Mouse (Mus musculus) left cerebral cortex, adult 8-10 months (tissue): ENCODE measurements around the gene Robo4. TPM values are rescaled to one million over a fixed set of nuclear protein-coding genes. Genes with fewer than 3 reads are reported as not detected.

Experiments used
- DNase-seq, 2 experiments: peaks; one replicate each; pipeline ENCODE4 v3.0.0; 2022; ENCODE audit warnings: low spot score in 2 of 2
- total RNA-seq, 4 experiments: library from RNA; stranded (reverse); gene quantifications; 2 replicates each; pipeline ENCODE4 v1.2.4; 2022

The Robo4 gene
- total RNA-seq, 4 experiments from 2014 or later = 6.4 to 8.2 (median 6.6) TPM

DNA sequence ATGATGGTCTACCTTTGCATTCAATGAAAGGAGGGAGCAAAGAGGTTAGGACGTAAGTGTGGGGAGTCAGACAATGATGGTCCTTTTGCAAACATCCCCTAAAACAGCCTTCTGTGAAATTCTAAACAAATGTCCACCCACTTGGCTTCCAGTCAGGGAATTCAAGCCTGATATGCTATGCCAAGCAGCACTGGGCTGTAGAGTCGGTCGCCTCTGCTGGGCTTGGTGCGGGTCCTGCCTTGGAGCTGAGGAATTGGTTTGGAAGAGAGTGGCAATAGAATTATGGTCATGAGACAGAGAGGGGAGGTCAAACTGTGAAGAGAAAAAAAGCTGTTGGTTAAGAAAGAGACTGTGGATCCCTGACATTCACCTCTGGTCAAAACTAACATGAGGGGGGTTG, 51.6 kb downstream of the Robo4 start:
- no peak for DNase-seq

DNA sequence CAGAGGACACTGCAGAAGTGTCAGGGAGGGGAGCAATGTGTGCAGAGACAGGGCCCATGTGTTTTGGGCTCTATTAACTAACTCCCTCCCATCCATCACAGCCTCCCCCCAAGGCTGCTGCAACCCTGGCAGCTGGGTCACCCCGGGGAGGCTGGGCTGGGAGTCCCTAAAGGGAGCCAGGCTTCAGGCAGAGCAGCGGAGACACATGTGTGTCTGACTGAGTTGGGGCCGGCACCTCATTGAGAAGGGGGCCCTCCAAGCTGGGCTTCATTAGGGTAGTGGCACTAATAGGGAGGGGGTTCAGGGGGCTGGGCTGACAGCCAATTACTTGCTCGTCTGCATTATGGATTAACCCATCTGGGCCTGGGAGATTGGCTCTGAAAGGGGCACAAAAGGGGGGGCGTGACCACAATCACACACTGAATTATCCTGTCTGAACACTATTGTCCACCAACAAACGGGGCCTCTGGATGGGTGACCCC, 52.4 kb downstream of the Robo4 start:
- no peak for DNase-seq

DNA sequence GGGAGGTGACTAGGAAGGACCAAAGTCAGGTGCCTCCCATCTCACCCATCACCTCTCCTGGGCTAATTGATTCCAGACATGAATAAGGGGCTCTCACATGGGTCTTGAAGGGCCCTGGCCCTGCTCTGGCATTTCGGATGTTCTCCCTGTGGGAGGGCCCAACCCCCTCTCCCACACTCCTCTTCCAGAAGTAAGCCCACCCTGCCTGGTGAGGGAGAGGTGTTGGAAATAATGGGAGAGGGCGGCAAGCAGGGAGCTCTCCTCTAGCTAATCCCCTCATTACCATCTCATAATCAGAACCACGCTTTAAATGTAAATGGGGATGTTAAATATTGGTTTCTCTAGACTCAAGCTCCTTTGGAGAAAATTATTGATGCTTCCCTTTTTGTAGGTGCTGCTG, 53.3 kb downstream of the Robo4 start:
- DNase-seq = no peak

DNA sequence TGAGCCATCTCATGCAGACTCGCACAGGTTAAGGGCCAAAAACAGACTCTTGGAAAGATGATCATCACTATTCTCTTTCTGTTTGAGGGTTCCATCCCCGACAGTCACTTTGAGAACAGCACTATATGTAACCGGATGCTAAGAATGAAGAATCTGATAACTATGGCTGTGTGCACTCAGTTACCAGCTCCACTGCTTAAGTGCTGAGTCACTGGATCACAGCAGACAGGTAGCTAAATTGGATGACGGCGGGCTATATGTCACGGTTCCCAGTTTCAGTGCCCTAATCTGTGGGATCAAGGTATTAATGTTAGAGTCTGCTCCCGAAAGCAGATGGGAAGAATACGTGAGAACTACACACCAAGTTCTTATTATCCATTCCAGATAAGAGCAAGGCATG, 54.2 kb downstream of the Robo4 start:
- DNase-seq = no peak

DNA sequence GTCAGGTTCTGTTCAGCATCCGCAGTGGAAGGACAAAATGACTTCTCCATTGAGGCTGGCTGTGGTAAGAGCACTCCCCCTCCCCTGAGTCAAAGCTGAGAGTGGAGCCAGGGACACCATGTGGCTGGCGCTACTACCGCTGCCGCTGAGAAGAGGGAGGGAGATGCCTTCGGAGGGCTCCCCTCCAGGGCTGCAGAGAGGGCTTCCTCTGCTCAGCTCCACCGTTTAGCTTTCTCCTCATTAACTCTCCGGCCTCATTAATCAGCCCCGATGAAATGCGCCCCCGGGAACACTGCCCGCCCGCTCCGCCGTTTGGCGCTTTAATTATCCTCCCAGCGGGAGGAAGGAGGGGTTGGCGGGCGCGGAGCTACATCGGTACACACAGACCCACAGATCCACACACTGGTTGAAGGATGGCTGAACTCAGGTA, 54.8 kb downstream of the Robo4 start:
- DNase-seq = peak in 1 of 2 experiments; percentile 47

DNA sequence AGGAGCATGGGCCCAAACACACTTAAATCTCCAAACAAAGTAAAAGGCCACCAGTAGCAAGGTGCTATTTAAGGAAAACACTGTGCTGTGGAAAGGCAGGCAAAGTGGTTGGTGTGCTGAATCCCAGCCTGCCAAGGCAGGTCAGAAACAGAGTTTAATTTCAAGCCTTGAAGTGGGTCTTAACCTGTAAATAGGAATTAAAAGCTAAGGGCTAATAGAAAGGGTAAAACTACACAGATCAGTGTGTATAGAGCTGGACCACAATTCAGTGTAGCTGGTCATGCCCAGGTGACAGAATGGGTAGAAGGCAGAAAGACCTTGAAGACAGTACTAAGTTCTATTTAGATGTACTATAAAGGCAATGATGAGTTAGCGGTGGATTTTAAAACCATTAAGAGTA, 55.5 kb downstream of the Robo4 start:
- no peak for DNase-seq

DNA sequence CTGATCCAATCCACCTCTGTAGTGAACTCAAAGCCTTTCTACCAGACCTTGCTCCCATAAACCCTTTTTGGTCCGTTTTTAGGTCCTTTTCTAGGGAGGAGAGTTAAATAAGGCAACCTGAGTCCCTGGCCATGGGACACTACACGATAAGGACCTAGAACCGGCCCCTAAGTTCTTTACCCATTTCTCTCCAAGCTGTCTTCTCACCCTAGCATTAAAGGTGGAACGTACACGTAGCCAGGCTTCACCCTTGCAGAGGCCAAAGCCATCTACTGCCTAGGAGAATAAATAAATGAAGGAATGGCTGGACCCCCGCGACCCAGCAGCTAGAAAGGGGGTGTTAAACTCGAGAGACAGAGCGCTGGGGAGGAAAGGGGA, 58.0 kb downstream of the Robo4 start:
- DNase-seq = no peak

DNA sequence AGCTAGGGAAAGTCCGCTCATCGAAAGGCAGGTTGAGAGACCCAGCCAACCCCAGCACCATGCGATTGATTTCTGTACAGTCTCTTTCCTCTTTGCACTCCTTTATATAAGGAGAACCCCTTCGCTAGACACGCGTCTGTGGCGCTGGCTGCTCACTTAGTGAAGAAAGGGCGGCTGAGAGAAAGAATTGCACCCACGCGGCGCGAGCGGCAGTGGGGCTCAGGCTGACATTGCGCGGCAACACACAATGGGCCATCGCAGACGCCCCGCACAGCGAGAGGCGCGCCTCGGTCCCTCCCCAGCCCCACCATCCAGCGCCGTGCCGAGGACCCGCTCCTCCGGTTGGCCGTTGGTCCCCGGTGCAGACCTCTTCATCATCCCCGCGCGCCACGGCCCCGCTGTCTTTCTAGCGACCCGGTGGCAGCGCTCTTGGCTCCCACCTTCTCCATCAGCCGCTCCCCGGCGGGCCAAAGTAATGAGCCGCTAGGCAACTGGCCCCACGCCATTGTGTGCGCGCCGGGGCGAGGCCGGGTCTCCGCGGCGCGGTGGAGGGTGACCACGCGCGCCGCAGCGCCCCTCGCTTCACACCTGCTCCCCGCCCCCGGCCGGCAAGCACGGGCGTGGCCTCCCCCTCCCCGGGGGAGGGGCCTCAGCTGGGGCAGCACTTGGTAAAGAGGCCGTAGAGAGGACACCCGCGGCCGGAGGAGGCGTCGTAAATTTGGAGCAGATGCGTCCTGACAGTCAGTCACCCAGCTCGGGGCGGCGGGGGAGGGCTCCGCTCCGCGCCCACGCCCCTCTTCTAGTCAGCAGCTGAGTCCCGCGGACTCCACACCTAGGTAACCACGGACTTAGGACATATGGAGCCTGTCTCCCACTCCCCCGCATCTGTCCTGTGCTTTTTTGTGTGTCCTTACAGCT, 58.6 kb downstream of the Robo4 start:
- peak in 1 of 2 experiments; percentile 76 for DNase-seq

DNA sequence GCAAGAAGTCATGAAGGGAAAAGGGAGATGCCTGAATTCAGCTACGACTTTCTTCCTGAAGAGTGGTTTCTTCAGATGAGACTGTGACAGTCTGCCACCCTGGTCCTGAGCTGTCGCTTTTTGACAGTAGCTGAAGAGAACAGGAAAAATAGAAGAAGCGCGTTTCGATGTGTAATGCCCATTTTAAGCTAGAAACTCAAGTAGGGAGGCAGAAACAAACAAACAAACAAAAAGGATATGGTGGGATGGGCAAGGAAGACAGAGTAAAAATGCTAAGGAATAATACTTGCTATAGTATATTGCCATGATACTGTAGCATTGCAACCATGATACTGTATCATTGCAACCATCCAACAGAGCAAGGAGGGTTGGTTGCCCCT, 59.3 kb downstream of the Robo4 start:
- no peak for DNase-seq

DNA sequence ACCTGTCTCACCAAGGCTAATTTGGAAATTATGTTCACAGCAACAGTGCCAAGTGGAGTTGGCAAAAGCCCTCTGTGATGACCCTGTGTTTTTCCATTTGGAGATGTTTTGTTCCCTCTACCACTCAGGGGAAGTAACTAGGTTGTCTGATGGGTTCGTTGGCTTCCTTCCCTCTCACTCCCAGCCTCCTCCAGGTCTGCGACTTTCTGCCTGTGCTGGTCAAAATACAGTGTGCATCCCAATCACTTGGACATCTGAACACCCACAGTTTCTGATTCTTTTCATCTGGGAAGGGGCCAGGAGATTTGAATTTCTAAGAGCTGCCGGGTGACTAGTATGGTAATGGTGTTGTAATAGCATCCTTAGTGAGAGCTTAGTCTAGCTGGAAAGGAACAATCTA, 59.9 kb downstream of the Robo4 start:
- no peak for DNase-seq

DNA sequence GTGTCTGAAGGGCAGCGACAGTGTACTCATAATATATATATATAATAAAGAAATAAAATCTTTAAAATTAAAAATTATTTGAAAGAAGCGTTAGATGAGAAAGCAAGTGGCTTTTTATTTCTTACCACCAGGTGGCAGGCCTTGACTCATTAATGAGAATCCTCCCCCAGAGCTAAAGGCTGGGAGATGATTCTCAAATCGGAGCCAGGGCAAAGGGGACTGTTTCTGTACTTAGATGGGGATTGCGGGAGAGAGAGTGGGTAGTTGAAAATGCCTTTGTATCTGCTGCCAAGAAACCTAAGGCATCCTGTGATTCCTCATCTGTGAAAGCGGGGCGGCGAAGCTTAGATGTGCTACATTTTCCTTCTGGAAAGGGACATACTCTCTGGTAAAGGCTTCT, 61.1 kb downstream of the Robo4 start:
- DNase-seq = no peak

Other genes with a start within 250 kb of the Robo4 start
- gene Tmem218, start 193.7 kb upstream of the Robo4 start, total RNA-seq = 10 to 100 TPM in 3 of 4 experiments, 1 to 10 TPM in 1; 8.7 to 11.5 (median 10.7) TPM
- gene Slc37a2, start 146.2 kb upstream of the Robo4 start, total RNA-seq = 1 to 10 TPM; 1.9 to 6.6 (median 3.7) TPM
- 1 to 10 TPM; 2.6 to 4.1 (median 3.0) TPM for gene Ccdc15, start 53.5 kb upstream of the Robo4 start, total RNA-seq
- 10 to 100 TPM; 54.1 to 63.1 (median 57.4) TPM for gene Hepacam, start 34.5 kb upstream of the Robo4 start, total RNA-seq
- gene Robo3, start 31.3 kb downstream of the Robo4 start, total RNA-seq = 10 to 100 TPM; 11.7 to 19.2 (median 15.1) TPM
- gene Msantd2, start 87.4 kb downstream of the Robo4 start, total RNA-seq = 10 to 100 TPM; 19.8 to 24.6 (median 22.9) TPM
- 10 to 100 TPM; 16.1 to 20.5 (median 16.6) TPM for gene Esam, start 126.2 kb downstream of the Robo4 start, total RNA-seq
- gene Vsig2, start 137.4 kb downstream of the Robo4 start, total RNA-seq = 1 to 10 TPM; 2.8 to 4.6 (median 3.8) TPM
- gene Nrgn, start 151.0 kb downstream of the Robo4 start, total RNA-seq = 1,000 to 10,000 TPM; 1,419 to 1,602 (median 1,517) TPM
- 10 to 100 TPM; 15.0 to 18.3 (median 16.8) TPM for gene Siae, start 153.8 kb downstream of the Robo4 start, total RNA-seq
- gene Spa17, start 211.8 kb downstream of the Robo4 start, total RNA-seq = 1 to 10 TPM in 3 of 4 experiments, under 1 TPM in 1; 0.57 to 2.5 (median 2.1) TPM